Mouse (Mus musculus): ENCODE results near the gene Enkd1. TPM values are rescaled to one million over a fixed set of nuclear protein-coding genes. Genes with fewer than 3 reads are reported as not detected.

The Enkd1 gene
- polyA plus RNA-seq, 1 experiment = 5.3 TPM

- TF ChIP-seq CTCF (IDR thresholded peaks at IDR 0.05; ENCODE audit: low read depth, low read length) = no peak
- no peak for TF ChIP-seq POLR2A (IDR thresholded peaks at IDR 0.05; ENCODE audit: borderline replicate concordance, low read depth, low read length)
- no peak overlapping the region for H3K4me3 ChIP-seq (ENCODE audit: insufficient read depth, low read length)
- no peak overlapping the region for H3K27ac ChIP-seq (ENCODE audit: insufficient read depth, low read depth, low read length)
- peaks cover 5% of the 10 kb centered on the region; the same call in 1 of the 2 replicates for H3K4me1 ChIP-seq (ENCODE audit: control insufficient read depth, insufficient read depth, low read length)
Measured at GRCm38 (mm10) chr8:105704146-105704812, 3.7 kb downstream of the Enkd1 start.

GRCm38 (mm10) chr8:105702731-105703415 is 5.1 kb downstream of the Enkd1 start:
- TF ChIP-seq POLR2A (IDR thresholded peaks at IDR 0.05; ENCODE audit: borderline replicate concordance, low read depth, low read length) (no peak), CTCF (IDR thresholded peaks at IDR 0.05; ENCODE audit: low read depth, low read length) (no peak)
- H3K4me1 ChIP-seq (ENCODE audit: control insufficient read depth, insufficient read depth, low read length) = peaks cover 5% of the 10 kb centered on the region; the same call in 1 of the 2 replicates
- H3K4me3 ChIP-seq (ENCODE audit: insufficient read depth, low read length) = no peak overlapping the region
- no peak overlapping the region for H3K27ac ChIP-seq (ENCODE audit: insufficient read depth, low read depth, low read length)

- no peak overlapping the region for H3K27ac ChIP-seq (ENCODE audit: insufficient read depth, low read depth, low read length)
- H3K4me3 ChIP-seq (ENCODE audit: insufficient read depth, low read length) = peak overlapping the region; percentile 87
- H3K4me1 ChIP-seq (ENCODE audit: control insufficient read depth, insufficient read depth, low read length) = peaks cover 2% of the 10 kb centered on the region; the same call in 1 of the 2 replicates
- no peak for TF ChIP-seq POLR2A (IDR thresholded peaks at IDR 0.05; ENCODE audit: borderline replicate concordance, low read depth, low read length)
- no peak for TF ChIP-seq CTCF (IDR thresholded peaks at IDR 0.05; ENCODE audit: low read depth, low read length)
Measured at GRCm38 (mm10) chr8:105702001-105702401, 6.0 kb downstream of the Enkd1 start.

- no peak; the same call in 1 of the 2 replicates for TF ChIP-seq POLR2A (IDR thresholded peaks at IDR 0.05; ENCODE audit: borderline replicate concordance, low read depth, low read length)
- TF ChIP-seq CTCF (IDR thresholded peaks at IDR 0.05; ENCODE audit: low read depth, low read length) = no peak
- Histone ChIP-seq H3K4me3 (ENCODE audit: insufficient read depth, low read length) (peak within 1 kb of the TSS; percentile 87), H3K27ac (ENCODE audit: insufficient read depth, low read depth, low read length) (peak within 1 kb of the TSS; percentile 93), H3K4me1 (ENCODE audit: control insufficient read depth, insufficient read depth, low read length) (peaks cover 2% of the 10 kb centered on the region; the same call in 1 of the 2 replicates)
Measured at GRCm38 (mm10) chr8:105700966-105701824, 6.8 kb downstream of the Enkd1 start, which contains the start of the genes Acd and Pard6a. TSS of gene Acd (minus strand) at chr8:105701102. TSS of gene Pard6a (plus strand) at chr8:105701148.

- H3K27ac ChIP-seq (ENCODE audit: insufficient read depth, low read depth, low read length) = peak overlapping the region; percentile 93; the same call in 1 of the 2 replicates
Measured at GRCm38 (mm10) chr8:105700566-105700965, 7.4 kb downstream of the Enkd1 start.

GRCm38 (mm10) chr8:105699488-105700215 is 8.4 kb downstream of the Enkd1 start:
- Histone ChIP-seq H3K27ac (ENCODE audit: insufficient read depth, low read depth, low read length) (no peak overlapping the region), H3K4me3 (ENCODE audit: insufficient read depth, low read length) (peak overlapping the region; percentile 87), H3K4me1 (ENCODE audit: control insufficient read depth, insufficient read depth, low read length) (peaks cover 2% of the 10 kb centered on the region; the same call in 1 of the 2 replicates)
- TF ChIP-seq CTCF (IDR thresholded peaks at IDR 0.05; ENCODE audit: low read depth, low read length) (no peak), POLR2A (IDR thresholded peaks at IDR 0.05; ENCODE audit: borderline replicate concordance, low read depth, low read length) (no peak)

More at GRCm38 (mm10) chr8:105700566-105700965, 7.4 kb downstream of the Enkd1 start:
- Histone ChIP-seq H3K4me1 (ENCODE audit: control insufficient read depth, insufficient read depth, low read length) (peaks cover 2% of the 10 kb centered on the region; the same call in 1 of the 2 replicates), H3K4me3 (ENCODE audit: insufficient read depth, low read length) (peak overlapping the region; percentile 87)
- no peak for TF ChIP-seq CTCF (IDR thresholded peaks at IDR 0.05; ENCODE audit: low read depth, low read length)
- no peak for TF ChIP-seq POLR2A (IDR thresholded peaks at IDR 0.05; ENCODE audit: borderline replicate concordance, low read depth, low read length)

GRCm38 (mm10) chr8:105698734-105699133 is 9.3 kb downstream of the Enkd1 start:
- no peak overlapping the region for H3K4me3 ChIP-seq (ENCODE audit: insufficient read depth, low read length)
- peaks cover 2% of the 10 kb centered on the region; the same call in 1 of the 2 replicates for H3K4me1 ChIP-seq (ENCODE audit: control insufficient read depth, insufficient read depth, low read length)
- H3K27ac ChIP-seq (ENCODE audit: insufficient read depth, low read depth, low read length) = no peak overlapping the region
- no peak for TF ChIP-seq CTCF (IDR thresholded peaks at IDR 0.05; ENCODE audit: low read depth, low read length)
- TF ChIP-seq POLR2A (IDR thresholded peaks at IDR 0.05; ENCODE audit: borderline replicate concordance, low read depth, low read length) = no peak

- no peak overlapping the region for H3K27ac ChIP-seq (ENCODE audit: insufficient read depth, low read depth, low read length)
- no peak for TF ChIP-seq POLR2A (IDR thresholded peaks at IDR 0.05; ENCODE audit: borderline replicate concordance, low read depth, low read length)
- TF ChIP-seq CTCF (IDR thresholded peaks at IDR 0.05; ENCODE audit: low read depth, low read length) = no peak
- no peak overlapping the region for H3K4me3 ChIP-seq (ENCODE audit: insufficient read depth, low read length)
- H3K4me1 ChIP-seq (ENCODE audit: control insufficient read depth, insufficient read depth, low read length) = peaks cover 2% of the 10 kb centered on the region; the same call in 1 of the 2 replicates
Measured at GRCm38 (mm10) chr8:105697196-105697780, 10.7 kb downstream of the Enkd1 start.

Measured in bone marrow macrophage, adult 2 months (primary cell).